Mouse (Mus musculus): Measurements from ENCODE around the gene Olfr1084. TPM values are rescaled to one million over a fixed set of nuclear protein-coding genes. Genes with fewer than 3 reads are reported as not detected.

Olfr1084 gene
- not detected for polyA plus RNA-seq (2017; shearing (Covaris generic))

GRCm38 (mm10) chr2:86639625-86640024 is at the start of gene Olfr1084:
TSS of gene Olfr1084 (minus strand) at chr2:86639725.

DNA sequence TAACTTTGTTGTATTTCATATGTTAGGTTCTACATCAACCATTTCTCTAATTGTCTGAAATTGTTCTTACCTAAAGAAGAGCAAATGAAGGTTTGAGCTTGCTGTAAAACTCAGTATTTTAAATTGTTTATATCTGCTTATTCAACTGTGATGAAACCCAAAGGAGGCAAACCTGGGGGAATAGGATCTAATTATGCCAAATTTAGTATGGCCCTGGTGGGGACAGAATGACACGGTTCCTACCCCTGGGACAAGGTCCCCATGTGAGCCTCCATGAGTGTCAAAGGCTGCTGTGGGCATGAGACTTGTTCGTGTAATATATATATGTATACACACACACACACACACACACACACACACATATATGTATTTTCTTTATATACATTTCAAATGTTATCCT is 40.5 kb upstream of the Olfr1084 start, which contains the start of gene Olfr1086:
Gene Olfr1086 (minus strand): TSS at position 101 of the 400 bp plus-strand sequence.

DNA sequence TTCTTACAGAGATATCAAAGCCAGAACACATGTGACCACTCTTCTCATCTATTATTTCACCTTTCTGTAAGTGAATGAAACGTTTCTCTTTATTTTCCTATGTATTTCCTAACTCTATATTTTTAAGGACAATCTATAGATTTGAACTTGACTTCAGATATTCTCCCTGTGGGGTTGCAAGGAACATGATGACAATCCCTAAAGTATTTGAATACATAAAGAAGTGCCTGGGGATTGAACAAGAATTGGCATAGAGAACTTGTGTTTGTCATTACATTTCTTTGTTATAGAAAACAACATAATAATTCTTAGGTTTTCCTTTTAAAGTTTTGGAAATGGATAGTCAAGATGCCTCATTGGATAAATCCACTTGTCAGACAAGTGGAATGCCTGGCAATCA is 22.4 kb upstream of the Olfr1084 start, which contains the start of gene Olfr1085:
Gene Olfr1085 (minus strand): TSS at position 101 of the 400 bp plus-strand sequence.

GRCm38 (mm10) chr2:86598866-86599265 is 40.7 kb downstream of the Olfr1084 start, which contains the start of gene Olfr1082:
TSS of gene Olfr1082 (minus strand) at chr2:86598966.

Other genes starting within 250 kb of the Olfr1084 start
- not detected for gene Olfr1061, start 225.7 kb downstream of the Olfr1084 start, polyA plus RNA-seq (2017; shearing (Covaris generic))
- gene Olfr1062, start 213.0 kb downstream of the Olfr1084 start, polyA plus RNA-seq (2017; shearing (Covaris generic)), result not detected
- gene Olfr1065, start 189.1 kb downstream of the Olfr1084 start, polyA plus RNA-seq (2017; shearing (Covaris generic)), result not detected
- gene Olfr1066, start 183.5 kb downstream of the Olfr1084 start, polyA plus RNA-seq (2017; shearing (Covaris generic)), result not detected
- not detected for gene Olfr228, start 152.3 kb downstream of the Olfr1084 start, polyA plus RNA-seq (2017; shearing (Covaris generic))
- gene Olfr1076, start 131.3 kb downstream of the Olfr1084 start, polyA plus RNA-seq (2017; shearing (Covaris generic)), result not detected
- gene Olfr1079, start 97.2 kb downstream of the Olfr1084 start, polyA plus RNA-seq (2017; shearing (Covaris generic)), result not detected
- gene Olfr1080, start 81.5 kb downstream of the Olfr1084 start, polyA plus RNA-seq (2017; shearing (Covaris generic)), result not detected
- not detected for gene Olfr1082, start 40.8 kb downstream of the Olfr1084 start, polyA plus RNA-seq (2017; shearing (Covaris generic))
- gene Olfr1085, start 22.3 kb upstream of the Olfr1084 start, polyA plus RNA-seq (2017; shearing (Covaris generic)), result not detected
- gene Olfr1086, start 40.4 kb upstream of the Olfr1084 start, polyA plus RNA-seq (2017; shearing (Covaris generic)), result not detected
- not detected for gene Olfr1087, start 58.7 kb upstream of the Olfr1084 start, polyA plus RNA-seq (2017; shearing (Covaris generic))
- gene Olfr1089, start 94.0 kb upstream of the Olfr1084 start, polyA plus RNA-seq (2017; shearing (Covaris generic)), result not detected
- gene Olfr1090, start 119.3 kb upstream of the Olfr1084 start, polyA plus RNA-seq (2017; shearing (Covaris generic)), result not detected
- gene Olfr1093, start 142.8 kb upstream of the Olfr1084 start, polyA plus RNA-seq (2017; shearing (Covaris generic)), result not detected
- gene Olfr141, start 170.3 kb upstream of the Olfr1084 start, polyA plus RNA-seq (2017; shearing (Covaris generic)), result not detected
- not detected for gene Olfr1094, start 184.9 kb upstream of the Olfr1084 start, polyA plus RNA-seq (2017; shearing (Covaris generic))
- gene Olfr1095, start 212.0 kb upstream of the Olfr1084 start, polyA plus RNA-seq (2017; shearing (Covaris generic)), result not detected
- not detected for gene Gm13723, start 235.1 kb upstream of the Olfr1084 start, polyA plus RNA-seq (2017; shearing (Covaris generic))

Measured in CD4-positive, CD25-positive, alpha-beta regulatory T cell, adult 9 weeks (primary cell).